Mouse (Mus musculus) left cerebral cortex, adult 8-10 months (tissue): ENCODE measurements around the gene Rasgrp2. TPM values are rescaled to one million over a fixed set of nuclear protein-coding genes. Genes with fewer than 3 reads are reported as not detected.

Experiments used
- total RNA-seq, 4 experiments: library from RNA; stranded (reverse); gene quantifications; 2 replicates each; pipeline ENCODE4 v1.2.4; 2022

Gene Rasgrp2
- total RNA-seq, 4 experiments from 2014 or later = 107 to 128 (median 115) TPM

Other genes starting within 250 kb of the Rasgrp2 start
- under 1 TPM in 2 of 4 experiments, not detected in 2; 0.51 to 0.73 TPM for gene Majin, start 215.0 kb upstream of the Rasgrp2 start, total RNA-seq
- gene Gpha2, start 173.0 kb upstream of the Rasgrp2 start, total RNA-seq = not detected
- 100 to 1,000 TPM; 148 to 158 (median 153) TPM for gene Ppp2r5b, start 163.5 kb upstream of the Rasgrp2 start, total RNA-seq
- gene Atg2a, start 157.7 kb upstream of the Rasgrp2 start, total RNA-seq = 10 to 100 TPM; 31.8 to 35.7 (median 35.4) TPM
- 10 to 100 TPM; 31.0 to 36.8 (median 35.8) TPM for gene Ehd1, start 122.6 kb upstream of the Rasgrp2 start, total RNA-seq
- gene Cdc42bpg, start 92.9 kb upstream of the Rasgrp2 start, total RNA-seq = 1 to 10 TPM; 5.4 to 7.4 (median 5.5) TPM
- 10 to 100 TPM; 58.9 to 66.9 (median 62.6) TPM for gene Men1, start 64.4 kb upstream of the Rasgrp2 start, total RNA-seq
- gene Map4k2, start 58.2 kb upstream of the Rasgrp2 start, total RNA-seq = 100 to 1,000 TPM in 2 of 4 experiments, 10 to 100 TPM in 2; 91.7 to 111 (median 101) TPM
- 100 to 1,000 TPM; 164 to 203 (median 187) TPM for gene Sf1, start 35.6 kb upstream of the Rasgrp2 start, total RNA-seq
- 10 to 100 TPM; 25.2 to 37.8 (median 32.7) TPM for gene Pygm, start 14.9 kb upstream of the Rasgrp2 start, total RNA-seq
- gene Nrxn2, start 19.4 kb downstream of the Rasgrp2 start, total RNA-seq = 100 to 1,000 TPM; 469 to 523 (median 497) TPM
- gene Slc22a12, start 143.7 kb downstream of the Rasgrp2 start, total RNA-seq = under 1 TPM; 0.63 to 0.94 (median 0.69) TPM